Mouse (Mus musculus) neural tube, embryonic 14.5 days (tissue): Measurements from ENCODE around the gene Lpin1. TPM values are rescaled to one million over a fixed set of nuclear protein-coding genes. Genes with fewer than 3 reads are reported as not detected.

Experiments
- ATAC-seq: fragments of 200-750 bp; cut with Nextera tagmentation; 2 replicates; pipeline ENCODE4 v1.8.0; 2017; ENCODE audit warnings: low read depth, mild to moderate bottlenecking, moderate TSS enrichment, moderate library complexity
- H3K27ac ChIP-seq: fragments of 300-500 bp; sonication (generic); 2 replicates; pipeline ENCODE4 v1.5.1; 2014; ENCODE audit warnings: low read depth, mild to moderate bottlenecking, control low read depth, low read length, moderate library complexity, mixed read lengths
- H3K27me3 ChIP-seq: fragments of 300-500 bp; sonication (generic); 2 replicates; pipeline ENCODE4 v1.6.1; 2014; ENCODE audit warnings: low read length; ENCODE audit not compliant: control insufficient read depth, insufficient read depth
- H3K36me3 ChIP-seq: fragments of 300-500 bp; sonication (generic); 2 replicates; pipeline ENCODE4 v1.6.1; 2014; ENCODE audit warnings: low read length, mixed read lengths; ENCODE audit not compliant: control insufficient read depth, insufficient read depth
- H3K4me1 ChIP-seq: fragments of 300-500 bp; sonication (generic); 2 replicates; pipeline ENCODE4 v1.6.1; 2014; ENCODE audit warnings: low read length; ENCODE audit not compliant: control insufficient read depth, insufficient read depth
- H3K4me2 ChIP-seq: fragments of 300-500 bp; sonication (generic); 2 replicates; pipeline ENCODE4 v1.6.1; 2014; ENCODE audit warnings: mild to moderate bottlenecking, low read depth, low read length, control low read depth
- H3K4me3 ChIP-seq: fragments of 300-500 bp; sonication (generic); 2 replicates; pipeline ENCODE4 v1.5.1; 2014; ENCODE audit warnings: low read depth, low read length, control low read depth, mixed read lengths
- H3K9ac ChIP-seq: fragments of 300-500 bp; sonication (generic); replicated peaks from 2 replicates; pipeline ENCODE4 v1.6.1; 2014; ENCODE audit warnings: low read depth, mild to moderate bottlenecking, control low read depth, low read length, mixed read lengths
- H3K9me3 ChIP-seq: fragments of 300-500 bp; sonication (generic); 2 replicates; pipeline ENCODE4 v1.6.1; 2016; ENCODE audit warnings: low read length; ENCODE audit not compliant: control insufficient read depth
- WGBS: fragments of 180-500 bp; shearing (Covaris S2); extraction: QIAGEN DNeasy Blood & Tissue Kit; methylation state at CpG from one replicate; pipeline ENCODE4 v1.1.7; 2014; 5-methylcytosine and 5-hydroxymethylcytosine counted together
- polyA plus RNA-seq: library from polyadenylated mRNA; unstranded; fragments of >200 nt; fragmentation: Nextera tagmentation; extraction: Ambion mirVana; gene quantifications from 2 replicates; pipeline ENCODE4 v1.2.1, GENCODE M21; 2014

Lpin1 gene
- polyA plus RNA-seq, 1 experiment from 2014 or later: 21.4 TPM

DNA sequence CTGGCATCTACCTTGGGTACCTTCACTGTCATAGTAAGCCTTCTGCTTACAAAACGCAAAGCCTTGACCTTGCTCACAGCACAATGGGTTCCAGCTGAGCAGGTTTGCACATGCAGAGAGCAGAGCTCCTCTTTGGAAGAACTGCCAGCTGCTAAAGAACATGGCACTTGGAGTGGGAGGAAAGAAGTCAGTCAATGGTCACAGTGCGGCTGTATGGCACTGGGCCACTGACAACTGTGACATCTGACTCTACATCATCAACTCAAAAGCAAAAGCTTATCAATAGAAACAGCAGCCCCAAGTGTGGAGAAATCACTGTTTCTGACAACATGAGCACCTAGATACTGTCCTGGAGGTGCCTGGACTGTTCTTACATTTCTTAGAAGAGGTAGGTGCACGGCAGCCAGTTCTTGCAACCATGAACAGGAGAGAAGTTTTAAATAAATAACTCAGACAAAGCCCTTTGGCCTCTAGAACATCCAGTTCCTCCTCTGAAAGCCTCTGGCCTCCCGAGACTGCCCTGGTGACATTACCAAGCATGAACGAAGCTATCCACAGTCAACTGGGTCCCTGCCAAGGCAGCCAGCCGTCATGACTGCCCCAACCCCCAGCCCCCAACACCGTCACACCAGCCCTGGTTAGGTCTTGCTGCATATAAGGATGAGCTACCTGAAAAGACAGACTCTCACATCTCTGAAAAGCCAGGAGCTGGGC is 19.5 kb upstream of the Lpin1 start:
- H3K9me3 ChIP-seq: no peaks in the 10 kb centered on the region
- no peak overlapping the region for H3K9ac ChIP-seq
- no peak overlapping the region for H3K4me3 ChIP-seq
- no peak overlapping the region for H3K4me2 ChIP-seq
- no peaks in the 10 kb centered on the region for H3K36me3 ChIP-seq
- H3K27me3 ChIP-seq: no peaks in the 10 kb centered on the region
- no peaks in the 10 kb centered on the region for H3K4me1 ChIP-seq
- H3K27ac ChIP-seq: no peak overlapping the region
- no peak for ATAC-seq
- WGBS: 66% methylated on average over 7 of the region's 7 CpGs

DNA sequence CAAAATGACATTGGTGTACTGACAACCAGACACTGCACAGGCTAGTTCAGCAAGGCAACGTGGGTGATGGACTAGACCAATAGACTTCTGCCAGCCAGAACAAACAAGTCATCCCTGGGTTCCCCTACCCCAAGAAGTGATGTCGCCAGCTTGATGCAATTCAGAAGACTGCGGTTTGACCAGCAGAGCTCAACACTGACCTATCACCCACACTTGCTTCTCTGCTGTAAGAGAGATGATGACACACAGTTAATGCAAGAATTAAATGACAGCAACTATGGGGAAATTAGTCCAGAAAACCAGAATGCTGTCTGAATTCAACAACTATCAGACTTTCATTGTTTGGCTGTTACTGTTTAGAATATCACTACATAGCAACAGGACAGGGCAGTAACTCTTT is 9.5 kb upstream of the Lpin1 start:
- no peak overlapping the region for H3K27ac ChIP-seq
- no peaks in the 10 kb centered on the region for H3K36me3 ChIP-seq
- ATAC-seq: no peak
- no peaks in the 10 kb centered on the region for H3K9me3 ChIP-seq
- H3K27me3 ChIP-seq: no peaks in the 10 kb centered on the region
- H3K4me3 ChIP-seq: no peak overlapping the region
- H3K9ac ChIP-seq: no peak overlapping the region
- H3K4me2 ChIP-seq: no peak overlapping the region
- 87% methylated on average over 3 of the region's 3 CpGs for WGBS
- H3K4me1 ChIP-seq: no peaks in the 10 kb centered on the region

DNA sequence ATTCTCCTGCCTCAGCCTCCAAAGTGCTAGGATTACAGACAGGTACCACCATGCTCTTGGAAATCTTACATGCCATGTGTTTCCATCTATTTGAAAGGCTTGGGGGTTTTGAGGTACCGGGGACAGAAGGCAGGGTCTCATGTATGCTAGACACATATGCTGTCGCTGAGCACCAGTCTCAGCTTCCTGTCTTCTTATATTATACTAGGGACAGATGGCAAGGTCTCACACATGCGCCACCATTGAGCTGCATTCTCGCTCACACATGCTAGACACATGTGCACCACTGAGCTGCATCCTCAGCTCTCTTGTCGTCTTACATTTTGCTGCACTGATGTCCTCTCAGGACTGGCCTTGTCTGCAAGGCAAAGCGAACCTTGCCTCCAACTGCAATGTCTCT is 8.7 kb upstream of the Lpin1 start:
- H3K9me3 ChIP-seq: no peaks in the 10 kb centered on the region
- ATAC-seq: no peak
- H3K4me3 ChIP-seq: no peak overlapping the region
- H3K4me1 ChIP-seq: no peaks in the 10 kb centered on the region
- WGBS: 74% methylated on average over 6 of the region's 6 CpGs
- no peak overlapping the region for H3K4me2 ChIP-seq
- no peaks in the 10 kb centered on the region for H3K27me3 ChIP-seq
- no peak overlapping the region for H3K9ac ChIP-seq
- no peak overlapping the region for H3K27ac ChIP-seq
- no peaks in the 10 kb centered on the region for H3K36me3 ChIP-seq

DNA sequence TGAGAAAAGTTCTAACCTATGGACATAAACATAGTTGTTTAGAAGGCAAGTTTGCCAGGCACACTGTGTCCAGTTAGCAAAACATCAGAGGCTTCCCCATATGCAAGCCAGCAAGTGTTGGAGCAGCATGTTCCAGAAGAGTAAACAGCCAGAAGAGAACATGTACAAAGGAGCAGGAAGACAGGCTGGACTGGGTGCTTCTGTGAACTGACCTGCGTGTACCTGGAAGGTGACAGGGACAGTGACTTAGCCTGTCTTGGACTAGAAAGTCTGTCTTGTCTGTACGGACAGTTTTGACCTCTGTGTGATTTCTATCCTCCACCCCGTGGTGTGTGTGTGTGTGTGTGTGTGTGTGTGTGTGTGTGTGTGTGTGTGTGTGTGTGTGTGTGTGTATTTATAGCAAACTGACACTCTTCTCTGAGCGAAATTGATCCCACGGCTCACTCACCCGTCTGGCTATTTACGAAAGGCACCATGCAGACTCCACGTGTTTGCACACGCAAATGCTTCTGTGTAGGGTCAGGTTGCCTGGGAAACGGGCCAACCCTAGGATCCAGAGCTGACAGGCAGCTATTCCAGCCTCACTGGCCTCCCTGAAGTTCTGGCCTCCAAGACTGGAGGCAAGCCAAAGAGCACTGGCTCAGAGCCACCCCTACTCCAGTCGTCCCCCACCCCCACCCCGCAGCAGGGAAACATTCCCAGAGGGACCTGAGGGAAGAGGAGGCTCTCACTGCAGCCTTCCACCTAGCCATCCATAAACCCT is 7.9 kb upstream of the Lpin1 start:
- 14% methylated on average over 12 of the region's 12 CpGs for WGBS
- peak; percentile 90 for ATAC-seq
- Histone ChIP-seq H3K27me3 (no peaks in the 10 kb centered on the region), H3K9ac (no peak overlapping the region), H3K9me3 (no peaks in the 10 kb centered on the region), H3K4me2 (no peak overlapping the region), H3K36me3 (no peaks in the 10 kb centered on the region), H3K4me3 (no peak overlapping the region), H3K4me1 (no peaks in the 10 kb centered on the region), H3K27ac (no peak overlapping the region)

DNA sequence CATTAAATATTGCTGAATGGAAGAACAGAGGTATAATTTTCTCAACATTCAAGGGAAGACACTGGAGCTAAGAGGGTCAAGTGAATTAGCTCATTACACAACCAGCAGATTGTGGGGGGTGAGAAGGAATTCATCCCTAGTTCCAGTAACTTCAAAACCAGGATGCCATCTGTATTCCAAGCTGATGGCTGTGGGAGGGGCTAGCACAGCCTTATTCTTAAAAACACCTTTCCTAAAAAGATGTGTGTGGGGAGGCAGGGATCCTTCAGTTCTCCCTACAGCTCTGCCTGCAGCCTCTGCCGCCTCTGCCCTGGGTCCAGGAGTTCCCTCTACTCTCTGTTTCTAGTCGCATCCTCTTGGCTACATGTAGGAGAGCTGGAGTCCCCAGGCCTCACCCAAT is 5.0 kb upstream of the Lpin1 start:
- H3K9me3 ChIP-seq: no peaks in the 10 kb centered on the region
- no peak for ATAC-seq

DNA sequence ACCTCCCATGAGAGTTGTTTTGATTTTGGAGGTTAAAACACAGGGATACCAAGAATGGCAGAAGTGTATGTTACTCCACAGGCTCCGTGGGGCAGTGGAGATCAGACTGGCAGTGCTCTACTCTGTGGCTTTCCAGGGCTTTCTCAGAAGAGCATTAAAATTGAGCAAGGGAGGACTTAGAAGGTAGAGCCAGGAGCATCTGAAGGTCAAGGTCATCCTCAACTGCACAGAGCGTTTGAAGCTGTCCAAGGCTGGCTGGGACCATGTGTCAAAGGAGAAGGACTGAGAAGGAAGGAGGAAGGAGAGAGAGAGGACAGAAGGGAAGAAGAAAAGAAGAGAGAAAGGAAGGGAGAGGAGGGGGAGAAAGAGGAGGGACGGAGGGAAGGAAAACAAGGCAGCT is 3.8 kb upstream of the Lpin1 start:
- ATAC-seq: no peak

More for the DNA sequence above, 5.0 kb upstream of the Lpin1 start:
- H3K9ac ChIP-seq: no peak overlapping the region
- H3K36me3 ChIP-seq: no peaks in the 10 kb centered on the region
- no peaks in the 10 kb centered on the region for H3K4me1 ChIP-seq
- H3K27me3 ChIP-seq: no peaks in the 10 kb centered on the region
- no peak overlapping the region for H3K4me2 ChIP-seq
- H3K27ac ChIP-seq: no peak overlapping the region
- 89% methylated on average over 2 of the region's 2 CpGs for WGBS
- no peak overlapping the region for H3K4me3 ChIP-seq

DNA sequence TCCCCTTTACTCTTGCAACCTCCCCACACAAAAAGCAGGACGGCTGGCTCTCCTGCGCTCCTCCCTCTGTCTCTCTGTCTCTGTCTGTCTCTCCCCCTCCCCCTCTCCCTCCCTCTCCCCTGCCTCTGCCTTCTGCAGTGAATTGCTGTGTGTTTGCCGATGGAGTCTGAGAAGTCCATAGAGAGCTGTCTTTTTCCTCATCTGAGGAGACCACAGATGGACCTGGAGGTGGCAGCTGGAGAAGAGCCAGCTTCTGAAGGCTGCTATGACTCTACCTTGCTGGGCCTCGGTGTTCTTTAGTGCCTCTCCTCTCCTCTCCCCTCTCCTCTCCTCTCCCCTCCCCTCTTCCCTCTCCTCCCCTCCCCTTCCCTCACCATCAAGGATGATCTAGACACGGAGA is 5.1 kb downstream of the Lpin1 start:
- Histone ChIP-seq H3K4me1 (no peaks in the 10 kb centered on the region), H3K4me3 (no peak overlapping the region), H3K27me3 (no peaks in the 10 kb centered on the region), H3K27ac (no peak overlapping the region), H3K36me3 (no peaks in the 10 kb centered on the region), H3K9me3 (no peaks in the 10 kb centered on the region), H3K9ac (no peak overlapping the region), H3K4me2 (no peak overlapping the region)
- 70% methylated on average over 5 of the region's 5 CpGs for WGBS
- no peak for ATAC-seq

More for the DNA sequence above, 3.8 kb upstream of the Lpin1 start:
- H3K36me3 ChIP-seq: no peaks in the 10 kb centered on the region
- H3K9me3 ChIP-seq: no peaks in the 10 kb centered on the region
- 71% methylated on average over 3 of the region's 3 CpGs for WGBS
- no peaks in the 10 kb centered on the region for H3K4me1 ChIP-seq
- no peak overlapping the region for H3K9ac ChIP-seq
- H3K4me3 ChIP-seq: no peak overlapping the region
- no peak overlapping the region for H3K4me2 ChIP-seq
- no peak overlapping the region for H3K27ac ChIP-seq
- H3K27me3 ChIP-seq: no peaks in the 10 kb centered on the region

DNA sequence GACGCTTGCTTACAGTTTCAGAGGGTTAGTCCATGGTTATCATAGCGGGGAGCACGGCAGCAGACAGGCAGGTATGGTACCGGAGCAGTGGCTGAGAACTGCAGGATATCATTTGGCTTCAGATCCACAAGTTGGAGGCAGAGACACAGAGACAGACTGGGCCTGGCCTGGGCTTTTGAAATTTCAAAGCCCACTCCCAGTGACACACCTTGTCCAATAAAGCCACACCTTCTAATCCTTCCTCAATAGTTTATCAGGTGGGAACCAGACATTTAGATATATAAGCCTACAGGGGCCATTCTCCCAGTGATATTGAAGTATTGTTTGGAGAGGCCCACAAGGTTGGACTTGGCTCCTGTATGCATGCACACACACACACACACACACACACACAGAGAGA is 8.5 kb downstream of the Lpin1 start:
- Histone ChIP-seq H3K9me3 (no peaks in the 10 kb centered on the region), H3K4me3 (no peak overlapping the region), H3K4me2 (no peak overlapping the region), H3K27me3 (no peaks in the 10 kb centered on the region), H3K27ac (no peak overlapping the region), H3K9ac (no peak overlapping the region), H3K4me1 (no peaks in the 10 kb centered on the region), H3K36me3 (no peaks in the 10 kb centered on the region)
- no peak for ATAC-seq
- 88% methylated on average over 4 of the region's 4 CpGs for whole genome bisulfite sequencing

DNA sequence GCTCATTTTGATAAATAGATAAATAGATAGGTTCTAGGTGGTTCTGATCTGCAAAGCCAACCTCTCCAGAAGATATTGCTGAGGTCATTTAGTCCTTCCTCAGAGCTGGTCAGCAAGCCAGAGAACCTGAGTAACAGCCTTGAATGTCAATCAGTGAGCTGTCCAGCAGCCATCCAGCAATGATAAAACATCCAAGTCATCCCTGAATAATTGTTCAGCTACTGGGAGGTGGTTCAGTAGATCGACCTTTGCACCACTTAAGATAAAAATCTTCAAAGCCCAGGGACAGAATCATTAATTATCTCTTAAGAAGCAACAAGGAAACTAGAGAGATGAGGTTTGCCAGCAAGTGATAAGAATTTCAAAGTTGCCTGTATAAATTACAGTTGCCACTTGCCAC is 10.4 kb downstream of the Lpin1 start:
- Histone ChIP-seq H3K27me3 (no peaks in the 10 kb centered on the region), H3K9ac (no peak overlapping the region), H3K4me1 (no peaks in the 10 kb centered on the region), H3K9me3 (no peaks in the 10 kb centered on the region), H3K4me3 (no peak overlapping the region), H3K27ac (no peak overlapping the region), H3K4me2 (no peak overlapping the region), H3K36me3 (no peaks in the 10 kb centered on the region)
- 76% methylated on average over 1 of the region's 1 CpGs for WGBS
- ATAC-seq: no peak
